Mouse (Mus musculus): ENCODE measurements at regions not wholly inside any gene's neighbourhood (a gene's known extent, or its start where the extent isn't known, plus 50 kb on each side); places are given as distances from the start of the nearest gene placed in this dataset.

DNA sequence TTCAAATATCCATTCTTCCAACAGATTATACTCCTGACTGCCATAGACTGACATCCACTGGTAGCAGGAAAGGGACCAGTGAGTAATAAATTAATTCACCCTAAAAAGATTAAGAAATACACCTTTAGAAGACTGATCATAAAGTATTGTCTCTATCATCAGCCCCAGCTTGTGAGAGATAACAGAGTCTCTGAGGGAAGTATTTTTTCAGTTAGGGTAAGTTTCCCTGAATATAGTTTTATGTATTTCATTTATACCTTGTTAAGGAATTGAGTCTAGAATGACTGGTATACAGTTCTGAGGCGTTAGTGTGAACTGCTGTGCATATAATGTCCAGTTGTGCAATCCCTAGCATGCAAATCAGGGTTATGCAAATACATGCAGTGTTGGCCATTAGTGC, 569.3 kb upstream of the Tle4 start:
- TF ChIP-seq GATA1 (IDR thresholded peaks at IDR 0.05; ENCODE audit: borderline replicate concordance, low read length) (no peak), FLI1 (IDR thresholded peaks at IDR 0.05; ENCODE audit: low read length) (no peak)

Data from megakaryocyte, embryonic 14.5 days (primary cell).